In genomic region chrX:70385276-70385961, GRCm38 (mm10) we compare ENCODE assay signal across 8 mouse cellular contexts. TPM values are rescaled to one million over a fixed set of nuclear protein-coding genes. Genes with fewer than 3 reads are reported as not detected.
DNase-seq lines count a peak whose midpoint lies in the region; ATAC-seq and TF ChIP-seq lines count a peak whose summit lies in the region.

Gene 1110012L19Rik, plus strand, starts transcription at chrX:70385877.

- peak; percentile 94 for DNase-seq in 416B (ENCODE audit: low read depth)
- DNase-seq in adrenal gland, postnatal 4 days (ENCODE audit: low spot score in 2 of 2): peak in 1 of 2 experiments; percentile 33
- peak; percentile 86 for DNase-seq in heart, adult 8-10 months (ENCODE audit: low spot score)
- DNase-seq in kidney, adult 9 months: peak; percentile 89
- peak; percentile 73 for DNase-seq in limb, embryonic 14.5 days (ENCODE audit: low spot score)
- DNase-seq in midbrain, postnatal 0 days (ENCODE audit: low spot score): peak; percentile 92
- peak; percentile 70 to 80 for DNase-seq in spleen, postnatal 36 days (ENCODE audit: low spot score in 2 of 2)

- H3K36me3 ChIP-seq in embryonic facial prominence, embryonic 15.5 days: no peaks in the 10 kb centered on the region
- H3K36me3 ChIP-seq in limb, embryonic 14.5 days (ENCODE audit: control insufficient read depth, insufficient read depth, low read length): no peaks in the 10 kb centered on the region
- no peaks in the 10 kb centered on the region for H3K36me3 ChIP-seq in midbrain, postnatal 0 days (ENCODE audit: insufficient read depth, low read length)

- no peak for TF ChIP-seq CTCF in midbrain, postnatal 0 days (IDR thresholded peaks at IDR 0.05)

- peak within 1 kb of the TSS; percentile 90 for H3K27ac ChIP-seq in embryonic facial prominence, embryonic 15.5 days (replicated peaks)
- H3K27ac ChIP-seq in limb, embryonic 14.5 days (replicated peaks; ENCODE audit: low read depth, low read length): peak within 1 kb of the TSS; percentile 81
- H3K27ac ChIP-seq in midbrain, postnatal 0 days (ENCODE audit: low read depth, low read length): peak within 1 kb of the TSS; percentile 75

- TF ChIP-seq POLR2A in limb, embryonic 14.5 days (IDR thresholded peaks at IDR 0.05; ENCODE audit: borderline replicate concordance, extremely low read depth, insufficient read depth, insufficient read length): peak; percentile 51; the same call in 1 of the 2 replicates

- peak; percentile 90 for ATAC-seq in embryonic facial prominence, embryonic 15.5 days (ENCODE audit: insufficient number of reproducible peaks, low FRiP score, low TSS enrichment, low read depth)
- ATAC-seq in limb, embryonic 14.5 days (ENCODE audit: low FRiP score, low read depth): peak; percentile 95
- peak; percentile 96 for ATAC-seq in midbrain, postnatal 0 days (ENCODE audit: low FRiP score)

- H3K4me1 ChIP-seq in embryonic facial prominence, embryonic 15.5 days: 0 out of 2 replicates have a peak, but pooled peaks cover 6% of the 10 kb centered on the region
- no peaks in the 10 kb centered on the region for H3K4me1 ChIP-seq in limb, embryonic 14.5 days (ENCODE audit: control insufficient read depth, insufficient read depth, low read length)
- no peaks in the 10 kb centered on the region for H3K4me1 ChIP-seq in midbrain, postnatal 0 days (ENCODE audit: insufficient read depth, low read length)

- no peaks in the 10 kb centered on the region for H3K27me3 ChIP-seq in embryonic facial prominence, embryonic 15.5 days
- H3K27me3 ChIP-seq in limb, embryonic 14.5 days (ENCODE audit: control insufficient read depth, insufficient read depth, low read length): no peaks in the 10 kb centered on the region
- no peaks in the 10 kb centered on the region for H3K27me3 ChIP-seq in midbrain, postnatal 0 days (ENCODE audit: insufficient read depth, low read length)

- no peaks in the 10 kb centered on the region for H3K9me3 ChIP-seq in embryonic facial prominence, embryonic 15.5 days (replicated peaks)
- no peaks in the 10 kb centered on the region for H3K9me3 ChIP-seq in limb, embryonic 14.5 days (ENCODE audit: control insufficient read depth, low read length)
- H3K9me3 ChIP-seq in midbrain, postnatal 0 days (ENCODE audit: low read length): no peaks in the 10 kb centered on the region

- H3K9ac ChIP-seq in embryonic facial prominence, embryonic 15.5 days: peak within 1 kb of the TSS; percentile 33
- peak within 1 kb of the TSS; percentile 57 for H3K9ac ChIP-seq in limb, embryonic 14.5 days (ENCODE audit: low read depth, low read length, severe bottlenecking)
- peak within 1 kb of the TSS; percentile 57 for H3K9ac ChIP-seq in midbrain, postnatal 0 days (replicated peaks; ENCODE audit: low read length, poor library complexity, severe bottlenecking)

- peak within 1 kb of the TSS; percentile 51 for H3K4me3 ChIP-seq in embryonic facial prominence, embryonic 15.5 days (replicated peaks)
- H3K4me3 ChIP-seq in limb, embryonic 14.5 days (replicated peaks; ENCODE audit: low read length): peak within 1 kb of the TSS; percentile 50
- peak within 1 kb of the TSS; percentile 43 for H3K4me3 ChIP-seq in midbrain, postnatal 0 days (ENCODE audit: low read depth, low read length)

- WGBS in embryonic facial prominence, embryonic 15.5 days: 17% methylated on average over 22 of the region's 22 CpGs
- WGBS in limb, embryonic 14.5 days: 22% methylated on average over 22 of the region's 22 CpGs
- 17% methylated on average over 22 of the region's 22 CpGs for WGBS in midbrain, postnatal 0 days

- H3K4me2 ChIP-seq in embryonic facial prominence, embryonic 15.5 days (replicated peaks): peak within 1 kb of the TSS; percentile 49
- H3K4me2 ChIP-seq in limb, embryonic 14.5 days (replicated peaks; ENCODE audit: low read depth, low read length, severe bottlenecking): peak within 1 kb of the TSS; percentile 45
- H3K4me2 ChIP-seq in midbrain, postnatal 0 days (ENCODE audit: low read depth, low read length, poor library complexity, severe bottlenecking): peak within 1 kb of the TSS; percentile 54

RNA-seq across cellular contexts. Expression of gene 1110012L19Rik, which starts in this region (rescaled TPM):
- 10 to 100 TPM; 22.8 to 25.8 TPM for total RNA-seq in adrenal gland, postnatal 4 days (2021)
- polyA plus RNA-seq in embryonic facial prominence, embryonic 15.5 days (2015; fragmentation: Nextera tagmentation; extraction: Ambion mirVana): 30.6 and 31.0 TPM in 2 replicates
- total RNA-seq in heart, adult 8-10 months (2022): 10 to 100 TPM; 15.3 to 17.5 (median 16.2) TPM
- polyA plus RNA-seq in limb, embryonic 14.5 days (2012; rRNA removed): 13.5 and 18.9 TPM in 2 replicates
- polyA plus RNA-seq in limb, embryonic 14.5 days (2014; fragmentation: Nextera tagmentation; extraction: Ambion mirVana): 26.9 and 31.0 TPM in 2 replicates
- 20.2 and 22.2 TPM in 2 replicates for total RNA-seq in midbrain, postnatal 0 days (2014; rRNA removed)
- polyA plus RNA-seq in midbrain, postnatal 0 days (2015; fragmentation: Nextera tagmentation; extraction: Ambion mirVana): 42.3 and 44.6 TPM in 2 replicates
